Mouse (Mus musculus) neural tube, embryonic 11.5 days (tissue): ENCODE data around the gene Il10ra. TPM values are rescaled to one million over a fixed set of nuclear protein-coding genes. Genes with fewer than 3 reads are reported as not detected.

Experiments used
- ATAC-seq: fragments of 200-750 bp; cut with Nextera tagmentation; 2 replicates; pipeline ENCODE4 v1.8.0; 2017; ENCODE audit warnings: moderate number of reproducible peaks, mild to moderate bottlenecking, moderate TSS enrichment, moderate library complexity; ENCODE audit not compliant: insufficient read depth, low FRiP score, low TSS enrichment
- DNase-seq: peaks from one replicate; pipeline ENCODE4 v3.0.0-alpha.2; 2015; ENCODE audit warnings: low spot score
- H3K27ac ChIP-seq: fragments of 300-500 bp; sonication (generic); 2 replicates; pipeline ENCODE4 v1.5.1; 2014; ENCODE audit warnings: low read depth, mild to moderate bottlenecking, low read length
- H3K27me3 ChIP-seq: fragments of 300-500 bp; sonication (generic); 2 replicates; pipeline ENCODE4 v1.6.1; 2014; ENCODE audit warnings: mild to moderate bottlenecking, low read length, mixed read lengths; ENCODE audit not compliant: control insufficient read depth, insufficient read depth
- H3K36me3 ChIP-seq: fragments of 300-500 bp; sonication (generic); 2 replicates; pipeline ENCODE4 v1.6.1; 2014; ENCODE audit warnings: mild to moderate bottlenecking, low read length, moderate library complexity, mixed read lengths; ENCODE audit not compliant: control insufficient read depth, insufficient read depth
- H3K4me1 ChIP-seq: fragments of 300-500 bp; sonication (generic); 2 replicates; pipeline ENCODE4 v1.6.1; 2014; ENCODE audit warnings: low read length, mixed read lengths; ENCODE audit not compliant: control insufficient read depth, insufficient read depth
- H3K4me2 ChIP-seq: fragments of 300-500 bp; sonication (generic); 2 replicates; pipeline ENCODE4 v1.6.1; 2014; ENCODE audit warnings: low read depth, mild to moderate bottlenecking, moderate library complexity
- H3K4me3 ChIP-seq: fragments of 300-500 bp; sonication (generic); 2 replicates; pipeline ENCODE4 v1.5.1; 2014; ENCODE audit warnings: low read depth, low read length
- H3K9ac ChIP-seq: fragments of 300-500 bp; sonication (generic); 2 replicates; pipeline ENCODE4 v1.6.1; 2014; ENCODE audit warnings: mild to moderate bottlenecking, low read length
- H3K9me3 ChIP-seq: fragments of 300-500 bp; sonication (generic); 2 replicates; pipeline ENCODE4 v1.6.1; 2016; ENCODE audit warnings: low read length; ENCODE audit not compliant: control insufficient read depth
- WGBS: fragments of 180-500 bp; shearing (Covaris S2); extraction: QIAGEN DNeasy Blood & Tissue Kit; methylation state at CpG from one replicate; pipeline ENCODE4 v1.1.7; 2014; 5-methylcytosine and 5-hydroxymethylcytosine counted together
- polyA plus RNA-seq: library from polyadenylated mRNA; unstranded; fragments of >200 nt; fragmentation: Nextera tagmentation; extraction: Ambion mirVana; gene quantifications from 2 replicates; pipeline ENCODE4 v1.2.1, GENCODE M21; 2014

Gene Il10ra
- 0.77 and 1.4 TPM in 2 replicates for polyA plus RNA-seq

DNA sequence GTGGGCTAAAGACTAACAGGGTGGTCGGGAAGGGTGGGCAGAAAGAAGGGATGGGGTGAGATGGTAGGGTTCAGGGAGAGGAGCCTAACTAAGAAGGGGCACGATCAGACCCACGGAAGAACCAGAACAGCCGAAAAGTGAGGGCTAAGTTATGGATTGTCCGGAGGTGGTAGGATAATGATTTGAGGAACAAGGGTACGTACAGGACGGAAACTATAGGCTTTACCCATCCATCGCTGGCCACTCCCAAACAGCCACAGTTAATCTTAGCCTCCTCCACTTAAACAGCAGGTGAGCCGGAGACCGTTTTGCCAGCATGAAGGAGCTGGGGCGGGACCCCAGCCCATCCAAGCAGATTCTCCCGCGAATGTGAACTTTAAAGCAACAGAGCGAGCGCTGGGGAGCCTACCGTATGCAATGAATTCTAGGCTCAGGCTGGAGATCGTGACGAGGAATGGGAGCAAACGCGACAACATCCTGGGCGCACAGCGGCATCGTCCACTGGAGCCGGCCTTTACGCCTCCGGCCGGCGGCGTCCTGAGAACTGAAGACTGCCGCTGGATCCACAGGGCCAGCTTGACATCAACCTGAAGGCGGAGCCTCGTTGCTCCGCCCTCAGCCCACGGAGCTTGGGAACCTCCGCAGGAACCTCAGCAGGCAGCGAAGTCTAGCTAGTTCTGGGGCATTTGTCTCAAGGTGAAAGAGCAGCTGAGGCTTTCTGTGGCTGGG, at the start of gene Il10ra:
Il10ra (minus strand) TSS at position 553 of the 729 bp plus-strand sequence.
- WGBS: 6% methylated on average over 36 of the region's 36 CpGs
- ATAC-seq (no peak), DNase-seq (peak; percentile 69)
- peaks cover 16% of the 10 kb centered on the region for H3K27me3 ChIP-seq
- peak within 1 kb of the TSS; percentile 60 for H3K4me2 ChIP-seq
- 0 out of 2 replicates have a peak within 1 kb of the TSS, but pooled peaks have one; percentile 39 for H3K9ac ChIP-seq
- H3K4me1 ChIP-seq: no peaks in the 10 kb centered on the region
- H3K4me3 ChIP-seq: peak within 1 kb of the TSS; percentile 30
- H3K36me3 ChIP-seq: no peaks in the 10 kb centered on the region
- H3K9me3 ChIP-seq: no peaks in the 10 kb centered on the region
- no peak within 1 kb of the TSS for H3K27ac ChIP-seq

DNA sequence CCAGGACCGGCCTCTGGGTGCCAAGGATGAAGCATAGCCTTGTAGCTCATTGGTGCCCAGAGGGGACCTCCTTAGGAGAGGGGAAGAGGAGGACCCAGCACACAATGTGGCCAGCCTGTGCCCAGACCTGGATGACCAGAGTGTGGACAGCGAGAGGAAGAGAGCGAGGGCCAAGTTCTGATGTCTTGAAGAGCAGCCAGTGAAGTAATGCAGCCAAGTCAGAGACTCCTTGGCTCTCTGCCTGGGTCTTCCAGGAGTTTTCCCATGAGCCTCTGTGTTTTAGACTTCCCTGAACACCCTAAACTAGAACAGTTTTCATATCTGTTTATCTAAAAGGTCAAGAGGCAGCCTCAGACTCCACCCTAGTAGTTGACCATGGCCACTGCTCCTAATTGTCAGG, 48.7 kb upstream of the Il10ra start:
- no peak overlapping the region for H3K9ac ChIP-seq
- no peaks in the 10 kb centered on the region for H3K36me3 ChIP-seq
- no peaks in the 10 kb centered on the region for H3K4me1 ChIP-seq
- H3K9me3 ChIP-seq: no peaks in the 10 kb centered on the region
- WGBS: 92% methylated on average over 3 of the region's 3 CpGs
- H3K27ac ChIP-seq: no peak overlapping the region
- H3K4me3 ChIP-seq: no peak overlapping the region
- ATAC-seq (no peak), DNase-seq (no peak)
- no peaks in the 10 kb centered on the region; the same call in 1 of the 2 replicates for H3K27me3 ChIP-seq
- no peak overlapping the region for H3K4me2 ChIP-seq

DNA sequence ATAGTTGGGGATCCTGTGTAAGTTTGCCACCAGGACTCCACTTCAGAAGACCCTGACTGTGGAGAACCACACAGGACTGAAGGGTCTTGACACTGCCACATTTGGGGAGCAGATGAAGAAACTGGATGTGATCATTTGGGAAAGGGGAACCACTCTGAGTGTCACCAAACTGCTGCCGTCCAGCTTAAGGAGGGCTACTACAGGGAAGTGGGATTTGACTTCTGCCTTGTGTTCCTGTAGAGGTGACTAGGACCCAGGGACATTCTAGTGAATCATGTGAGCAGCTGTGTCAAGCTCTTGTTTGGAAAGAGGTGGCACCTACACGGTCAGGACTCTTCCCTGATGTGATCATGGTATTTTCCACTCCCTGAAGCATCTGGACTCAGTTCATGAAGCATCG, 45.0 kb upstream of the Il10ra start:
- Histone ChIP-seq H3K4me2 (no peak overlapping the region), H3K4me1 (no peaks in the 10 kb centered on the region), H3K36me3 (no peaks in the 10 kb centered on the region), H3K9me3 (no peaks in the 10 kb centered on the region), H3K9ac (no peak overlapping the region), H3K4me3 (no peak overlapping the region), H3K27me3 (no peaks in the 10 kb centered on the region; the same call in 1 of the 2 replicates), H3K27ac (no peak overlapping the region)
- 81% methylated on average over 3 of the region's 3 CpGs for whole genome bisulfite sequencing
- DNase-seq (no peak), ATAC-seq (no peak)

DNA sequence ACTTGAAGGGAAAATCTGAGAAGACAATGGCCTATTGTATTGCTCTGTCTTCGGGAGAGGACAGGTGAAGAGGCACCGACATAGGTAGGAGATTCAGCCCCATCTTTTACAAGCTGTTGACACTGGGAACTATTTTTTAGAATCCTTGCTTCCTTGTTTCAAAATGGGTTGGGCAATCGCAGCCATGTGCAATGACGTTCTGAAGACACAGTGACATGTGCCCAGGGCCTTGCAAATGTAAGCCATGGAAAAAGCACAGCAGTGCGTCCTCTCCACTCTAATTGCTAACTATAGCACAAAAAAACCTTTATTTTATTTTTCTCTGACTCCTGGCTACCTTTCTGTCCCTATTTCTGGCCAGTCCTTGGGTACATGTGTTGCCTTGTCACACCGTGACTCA, 42.9 kb upstream of the Il10ra start:
- Histone ChIP-seq H3K27ac (no peak overlapping the region), H3K9ac (no peak overlapping the region), H3K4me1 (no peaks in the 10 kb centered on the region), H3K4me2 (no peak overlapping the region), H3K4me3 (no peak overlapping the region), H3K36me3 (no peaks in the 10 kb centered on the region), H3K27me3 (no peaks in the 10 kb centered on the region), H3K9me3 (no peaks in the 10 kb centered on the region)
- no peak for DNase-seq
- ATAC-seq: no peak
- WGBS: 89% methylated on average over 6 of the region's 6 CpGs

DNA sequence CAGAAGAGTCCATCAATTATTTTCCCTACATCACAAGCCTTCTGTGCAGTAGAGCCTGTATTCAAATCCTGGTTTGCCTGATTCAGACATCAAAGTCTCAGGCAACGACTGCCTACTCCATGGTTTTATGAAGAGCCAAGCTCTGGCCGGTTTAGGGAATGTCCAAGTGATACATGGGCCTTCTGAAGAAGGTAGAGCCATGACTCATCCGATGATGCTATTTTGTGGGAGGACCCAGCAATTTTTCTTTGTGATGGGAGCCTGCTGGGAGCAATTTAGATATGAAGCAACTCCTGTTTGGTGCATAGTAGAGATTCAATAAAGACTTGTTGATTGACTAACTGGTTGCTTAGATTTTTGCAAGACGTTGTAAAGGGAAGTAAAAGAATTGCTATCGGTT, 39.6 kb upstream of the Il10ra start:
- Histone ChIP-seq H3K36me3 (no peaks in the 10 kb centered on the region), H3K4me1 (no peaks in the 10 kb centered on the region), H3K4me3 (no peak overlapping the region), H3K4me2 (no peak overlapping the region), H3K9me3 (no peaks in the 10 kb centered on the region), H3K27ac (no peak overlapping the region), H3K27me3 (no peaks in the 10 kb centered on the region), H3K9ac (no peak overlapping the region)
- no peak for ATAC-seq
- DNase-seq: no peak
- 90% methylated on average over 5 of the region's 5 CpGs for WGBS

DNA sequence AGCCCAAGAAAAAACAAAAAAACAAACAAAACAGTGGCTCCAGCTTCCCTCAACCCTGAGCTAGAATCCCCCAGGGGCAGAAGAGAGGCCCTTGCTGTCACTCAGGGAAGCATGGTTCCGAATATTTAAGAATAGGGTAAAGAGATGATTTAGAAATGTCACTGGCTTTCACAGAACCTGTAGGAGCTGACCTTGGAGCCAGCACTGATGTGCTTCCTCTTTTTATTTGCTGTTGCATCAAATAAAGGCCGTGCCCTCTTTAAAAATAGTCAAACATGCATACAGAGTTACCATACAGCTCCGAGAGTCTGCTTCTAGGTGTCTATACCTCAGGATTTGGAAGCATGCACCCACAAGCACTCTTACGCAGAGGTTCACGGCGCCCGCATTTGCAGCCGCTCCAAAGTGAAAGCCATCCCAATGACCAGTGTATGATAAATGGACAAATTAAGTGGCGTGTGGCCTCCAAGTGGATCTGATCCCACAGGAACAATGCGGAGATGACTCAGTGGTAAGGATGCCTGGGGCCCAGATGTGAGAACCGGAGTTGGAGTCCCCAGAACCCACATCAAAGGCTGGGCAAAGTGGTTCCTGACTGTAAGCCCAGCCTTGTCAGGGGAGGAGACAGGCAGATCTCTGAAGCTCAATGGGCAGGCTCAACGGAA, 37.9 kb upstream of the Il10ra start:
- 86% methylated on average over 12 of the region's 12 CpGs for WGBS
- H3K36me3 ChIP-seq: no peaks in the 10 kb centered on the region
- no peak overlapping the region for H3K27ac ChIP-seq
- no peak overlapping the region for H3K4me3 ChIP-seq
- no peak overlapping the region for H3K9ac ChIP-seq
- no peaks in the 10 kb centered on the region for H3K27me3 ChIP-seq
- H3K4me2 ChIP-seq: no peak overlapping the region
- DNase-seq: no peak
- no peak for ATAC-seq
- H3K9me3 ChIP-seq: no peaks in the 10 kb centered on the region
- no peaks in the 10 kb centered on the region for H3K4me1 ChIP-seq

DNA sequence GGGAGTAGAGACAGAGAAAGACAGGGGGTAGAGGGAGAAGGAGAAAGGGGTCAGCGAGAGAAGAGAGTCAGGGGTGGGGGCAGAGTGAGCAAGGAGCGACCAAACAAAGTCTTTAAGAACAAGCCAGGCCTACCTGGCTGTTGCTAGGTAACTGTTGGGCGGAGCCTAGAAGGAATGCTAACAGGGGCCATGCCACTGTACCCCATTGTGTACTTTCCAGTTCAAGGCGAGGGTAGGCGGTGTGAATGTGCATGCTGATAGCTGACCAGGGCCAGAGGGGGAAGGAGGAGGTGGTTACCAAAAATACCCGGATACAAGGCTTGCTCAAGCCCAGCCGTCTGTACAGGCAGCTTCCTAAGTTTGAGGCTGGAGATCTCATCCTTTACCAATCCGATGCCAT, 32.8 kb upstream of the Il10ra start:
- no peak overlapping the region for H3K4me3 ChIP-seq
- H3K27ac ChIP-seq: no peak overlapping the region
- no peaks in the 10 kb centered on the region for H3K27me3 ChIP-seq
- no peaks in the 10 kb centered on the region for H3K36me3 ChIP-seq
- no peaks in the 10 kb centered on the region for H3K9me3 ChIP-seq
- ATAC-seq (no peak), DNase-seq (no peak)
- 87% methylated on average over 8 of the region's 8 CpGs for WGBS
- 0 out of 2 replicates have a peak, but pooled peaks cover 2% of the 10 kb centered on the region for H3K4me1 ChIP-seq
- H3K4me2 ChIP-seq: no peak overlapping the region
- H3K9ac ChIP-seq: no peak overlapping the region

DNA sequence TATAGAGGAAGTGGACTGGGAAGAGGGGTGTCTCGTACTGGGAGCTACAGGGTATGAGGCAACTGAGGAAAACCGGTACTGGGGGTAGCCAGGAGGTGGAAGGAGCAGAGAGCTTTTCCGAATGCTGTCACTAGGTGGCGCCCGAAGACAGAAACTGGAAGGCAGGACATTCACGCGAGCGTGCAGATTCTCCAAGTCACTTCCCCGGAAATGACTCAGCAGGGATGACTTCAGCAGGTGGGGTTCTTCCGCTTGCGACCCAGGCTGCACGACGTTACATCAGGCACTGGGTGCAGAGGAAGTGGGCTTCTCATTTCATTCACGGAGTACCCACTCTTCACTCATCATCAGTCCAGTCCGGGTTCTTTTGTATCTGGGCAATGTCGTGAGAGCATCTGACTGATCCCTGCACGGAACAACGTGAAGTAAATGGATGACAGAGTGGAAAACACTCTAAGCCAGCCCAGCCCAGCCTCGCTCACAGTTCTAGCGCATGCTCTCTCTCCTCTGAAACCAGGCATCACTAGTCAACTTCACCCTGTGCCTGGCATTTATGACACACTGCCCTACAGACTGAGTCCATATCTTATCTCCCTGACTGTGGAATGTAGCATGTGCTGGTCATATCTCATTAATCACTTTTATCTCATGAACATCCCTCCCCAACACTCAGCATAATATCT, 31.6 kb upstream of the Il10ra start:
- H3K9me3 ChIP-seq: no peaks in the 10 kb centered on the region
- H3K4me2 ChIP-seq: peak overlapping the region; percentile 45
- H3K4me3 ChIP-seq: no peak overlapping the region
- H3K27me3 ChIP-seq: no peaks in the 10 kb centered on the region
- ATAC-seq (no peak), DNase-seq (peak; percentile 91)
- no peak overlapping the region for H3K27ac ChIP-seq
- H3K4me1 ChIP-seq: 0 out of 2 replicates have a peak, but pooled peaks cover 2% of the 10 kb centered on the region
- WGBS: 22% methylated on average over 20 of the region's 20 CpGs
- peak overlapping the region; percentile 44; the same call in 1 of the 2 replicates for H3K9ac ChIP-seq
- H3K36me3 ChIP-seq: no peaks in the 10 kb centered on the region
